Mouse (Mus musculus): ENCODE measurements around the gene Gm20388. TPM values are rescaled to one million over a fixed set of nuclear protein-coding genes. Genes with fewer than 3 reads are reported as not detected.

Gm20388 gene
- total RNA-seq, 2 experiments from 2014 or later = 6.8 to 7.8 TPM

DNA sequence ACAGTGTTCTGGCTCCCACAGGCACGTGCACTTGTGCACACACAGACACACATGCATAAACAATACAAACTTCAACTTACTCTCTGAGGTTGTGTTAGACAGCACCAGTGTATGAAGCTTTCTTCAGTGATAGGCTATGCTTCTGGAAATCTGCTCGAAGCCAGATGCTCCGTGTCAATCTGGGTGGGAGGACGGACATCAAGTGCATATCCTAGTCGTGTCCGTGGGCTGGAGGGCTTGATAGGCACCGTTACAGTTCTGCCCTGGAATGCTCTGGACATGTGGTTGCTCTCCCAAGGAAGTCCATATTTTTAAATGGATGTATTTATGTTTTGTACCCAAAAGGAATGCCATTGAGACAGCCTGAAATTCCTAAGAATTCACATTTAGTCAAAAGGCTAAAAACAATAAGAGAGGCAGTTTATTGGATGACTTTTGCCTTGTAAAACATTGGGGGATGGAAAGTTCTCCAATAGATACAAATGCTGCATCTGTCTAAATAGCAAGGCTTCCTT is 2178.6 kb downstream of the Gm20388 start:
- intact Hi-C loops (cut with DNase I) = no loop called here
- no peak for DNase-seq

- intact Hi-C loops (cut with DNase I) = no loop called here
- DNase-seq = no peak
Observed at GRCm38 (mm10) chr8:122092476-122092875, 2181.8 kb downstream of the Gm20388 start.

DNA sequence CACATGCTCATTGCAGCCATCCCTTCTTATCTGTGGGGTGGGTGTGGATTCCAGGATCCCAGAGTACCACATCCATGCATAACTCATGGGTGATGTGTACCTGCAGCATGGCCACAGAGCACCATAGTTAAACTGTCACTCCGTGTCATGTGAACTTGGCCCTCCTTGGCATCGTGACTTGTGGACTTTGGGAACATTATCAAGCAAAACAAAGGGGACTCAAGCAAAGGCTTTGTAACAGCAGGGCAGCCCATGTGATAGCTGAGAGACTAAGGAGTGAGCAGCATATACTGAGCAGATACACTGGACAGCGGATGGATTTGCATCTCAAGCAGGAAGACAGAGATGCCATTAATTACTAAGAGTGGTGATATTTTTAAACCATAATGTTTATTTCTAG is 2188.1 kb downstream of the Gm20388 start:
- intact Hi-C loops (cut with DNase I) = no loop called here

DNA sequence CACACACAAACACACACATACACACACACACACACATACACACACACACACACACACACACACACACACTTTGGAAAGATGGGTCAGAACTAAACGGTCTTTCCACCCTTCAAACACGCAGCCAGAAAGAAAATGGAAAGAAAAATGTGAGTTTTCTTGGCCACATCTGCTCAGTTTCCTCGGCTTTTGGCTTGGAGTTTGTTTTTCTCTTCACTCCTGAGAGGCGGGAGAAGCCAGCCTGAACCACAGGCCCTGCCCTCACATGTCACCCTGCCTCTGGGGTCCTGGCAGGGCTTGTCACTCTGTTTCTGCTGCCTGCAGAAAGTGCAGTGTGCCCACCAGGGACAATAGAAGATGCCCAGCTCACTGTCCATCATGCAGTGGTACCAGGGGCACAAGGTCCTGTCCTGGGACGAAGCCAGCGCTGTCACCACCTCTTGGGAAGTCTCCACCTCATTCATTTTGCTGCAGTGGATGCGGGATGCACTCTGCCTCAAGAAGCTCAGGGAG is 2189.1 kb downstream of the Gm20388 start:
- no peak for DNase-seq
- intact Hi-C loops (cut with DNase I) = no loop called here

More for the DNA sequence above, 2188.1 kb downstream of the Gm20388 start:
- DNase-seq = no peak

GRCm38 (mm10) chr8:122101816-122102215 is 2191.2 kb downstream of the Gm20388 start:
- DNase-seq = no peak
- intact Hi-C loops (cut with DNase I) = no loop called here

DNA sequence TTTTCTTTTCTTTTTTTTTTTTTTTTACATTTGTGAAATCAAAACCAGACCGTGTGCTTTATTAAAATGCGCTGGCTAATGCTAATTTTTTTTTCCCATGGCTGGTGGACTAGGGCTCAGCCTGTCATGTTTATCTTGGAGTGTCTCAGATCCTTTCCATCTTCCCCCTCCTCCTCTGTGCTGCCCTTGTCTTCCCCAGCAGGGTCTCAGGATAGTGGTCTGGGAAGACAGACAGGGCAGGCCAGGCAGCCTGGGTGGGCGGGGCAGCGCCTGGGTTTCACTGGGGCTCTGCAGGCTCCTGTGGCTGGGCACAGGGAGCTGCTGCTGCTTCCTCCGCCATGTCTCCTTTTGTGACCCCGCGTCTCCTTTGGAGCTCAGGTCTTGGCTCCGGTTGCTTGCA is 2191.6 kb downstream of the Gm20388 start:
- intact Hi-C loops (cut with DNase I) = no loop called here
- DNase-seq = no peak

DNA sequence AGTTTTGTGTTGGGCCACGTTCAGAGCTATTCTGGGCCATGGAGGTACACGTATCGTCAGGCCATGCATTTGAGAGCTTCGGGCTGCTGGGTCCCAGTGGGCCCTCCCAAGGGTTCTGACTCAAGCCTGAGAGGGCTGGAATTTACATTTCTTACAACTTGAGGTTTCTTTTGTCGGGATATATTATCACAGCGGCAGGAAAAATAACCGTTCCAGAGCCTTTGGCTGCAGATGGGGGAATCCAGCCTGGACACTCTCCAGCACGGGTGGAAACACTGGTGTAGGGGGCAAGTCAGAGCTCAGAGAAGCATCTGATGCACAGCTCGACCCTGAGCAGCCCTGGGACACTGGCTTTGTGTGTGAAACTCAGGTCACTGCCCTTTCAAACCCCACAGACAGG is 2192.6 kb downstream of the Gm20388 start:
- intact Hi-C loops (cut with DNase I) = no loop called here
- DNase-seq = no peak

DNA sequence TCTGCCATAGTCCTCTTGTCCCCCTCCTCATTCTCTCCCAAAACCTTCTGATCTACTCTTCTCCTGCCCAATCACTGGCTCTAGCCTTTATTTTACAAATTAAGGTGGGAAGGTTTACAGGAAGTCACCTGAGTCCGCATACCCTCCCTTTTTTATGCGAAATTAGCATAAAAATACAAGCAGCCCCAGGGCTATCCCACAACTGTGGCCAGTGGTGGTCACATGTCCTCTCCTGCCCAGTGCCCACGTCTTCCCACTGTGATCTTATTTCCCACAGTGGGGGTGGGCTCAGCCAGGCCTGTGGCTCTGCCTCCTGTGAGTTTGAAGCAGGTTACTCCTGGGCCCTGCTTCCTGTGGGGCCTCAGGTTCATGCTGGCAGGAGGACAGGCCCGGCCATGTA is 2194.0 kb downstream of the Gm20388 start:
- intact Hi-C loops (cut with DNase I) = no loop called here
- no peak for DNase-seq

DNA sequence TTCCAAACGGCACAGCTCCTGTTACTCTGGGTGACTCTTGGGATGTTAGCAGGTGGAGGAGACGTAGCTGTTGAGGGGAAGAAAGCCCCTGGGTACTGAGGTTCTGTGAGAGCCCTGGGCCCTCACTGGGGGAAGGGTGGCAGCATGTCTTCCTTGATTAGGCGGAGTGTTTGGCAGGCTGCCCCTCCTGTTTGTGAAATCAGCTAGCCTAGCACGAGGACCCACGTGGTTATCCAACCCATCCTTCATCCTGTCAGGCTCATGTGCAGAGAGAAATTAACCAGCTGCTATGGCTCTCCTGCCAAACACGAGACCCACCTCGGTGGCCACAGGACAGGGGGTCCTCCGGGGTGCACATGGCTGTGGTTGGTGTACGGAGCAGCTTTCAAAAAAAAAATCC is 2195.6 kb downstream of the Gm20388 start:
- intact Hi-C loops (cut with DNase I) = no loop called here
- DNase-seq = peak in 1 of 2 experiments; percentile 59

DNA sequence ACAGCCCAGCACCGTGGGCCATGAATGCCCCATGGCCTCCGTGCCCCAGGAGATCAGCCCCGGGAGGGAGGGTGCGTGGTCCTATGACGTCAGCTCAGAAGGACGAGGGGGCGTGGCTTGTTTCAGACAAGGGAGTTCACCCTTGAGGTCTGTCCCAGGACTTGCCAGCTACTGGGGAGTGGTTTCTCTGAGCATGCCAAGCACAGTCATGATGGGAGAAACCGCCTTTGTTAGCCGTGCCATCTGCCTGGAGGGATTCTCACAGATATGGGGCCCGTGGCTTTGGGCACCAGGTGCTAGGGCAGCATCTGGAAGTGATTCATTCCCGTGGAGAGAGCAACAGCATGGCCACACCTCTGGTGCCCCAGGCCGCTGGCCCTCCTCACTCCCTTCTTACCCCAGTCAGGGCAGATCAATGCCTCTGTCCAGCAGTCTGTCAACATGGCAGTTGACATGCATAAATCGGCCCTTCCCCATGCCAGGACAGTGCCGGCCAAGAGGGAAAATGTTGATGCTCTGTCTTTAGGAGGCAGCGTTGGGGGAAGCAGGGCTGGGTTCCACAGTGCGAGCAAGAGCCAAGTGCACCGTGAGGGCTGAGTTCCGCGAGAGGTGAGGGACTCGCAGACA is 2199.7 kb downstream of the Gm20388 start:
- intact Hi-C loops (cut with DNase I) = no loop called here
- DNase-seq = no peak

DNA sequence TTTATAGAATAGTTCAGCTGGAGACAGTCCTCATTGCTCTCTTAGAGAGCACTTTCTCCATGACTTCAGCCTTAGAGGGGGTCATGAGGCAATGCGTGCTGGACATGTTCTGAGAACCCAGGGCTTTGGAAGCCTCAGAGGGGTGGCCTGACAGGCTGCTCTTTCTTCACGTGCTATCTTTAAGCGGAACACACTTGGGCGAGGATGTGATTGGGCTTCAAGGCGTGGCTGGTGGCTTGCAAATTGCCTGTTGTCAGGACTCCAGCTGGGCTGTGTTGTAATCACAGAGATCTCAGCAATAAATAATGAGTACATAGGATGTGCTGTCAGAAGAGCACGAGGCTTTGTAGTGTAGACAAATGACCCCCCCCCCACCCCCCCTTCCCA is 2200.2 kb downstream of the Gm20388 start:
- peak in 1 of 2 experiments; percentile 43 for DNase-seq
- intact Hi-C loops (cut with DNase I) = no loop called here

DNA sequence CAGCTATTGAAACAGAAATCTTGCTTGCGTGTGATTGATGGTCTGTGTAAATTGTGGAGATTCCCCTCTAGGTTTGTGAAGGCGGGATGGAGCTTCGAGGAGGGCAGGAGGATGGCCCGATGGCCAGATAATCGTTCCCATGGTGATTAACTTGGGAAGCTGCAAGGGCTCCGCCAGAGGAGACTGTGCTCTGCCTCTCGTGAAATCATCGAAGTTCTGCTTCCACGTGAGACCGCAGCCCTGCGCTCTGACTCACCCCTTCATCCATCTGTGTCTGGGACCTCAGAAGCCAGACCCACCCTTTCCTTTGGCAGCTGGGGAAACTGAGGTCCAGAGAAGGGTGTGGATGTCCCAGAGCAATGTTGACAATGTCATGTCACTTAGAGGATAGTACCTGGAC is 2201.1 kb downstream of the Gm20388 start:
- intact Hi-C loops (cut with DNase I) = no loop called here
- peak in 1 of 2 experiments; percentile 34 for DNase-seq

GRCm38 (mm10) chr8:122112264-122112965 is 2201.8 kb downstream of the Gm20388 start:
- intact Hi-C loops (cut with DNase I) = no loop called here
- DNase-seq = peak in 1 of 2 experiments; percentile 49

DNA sequence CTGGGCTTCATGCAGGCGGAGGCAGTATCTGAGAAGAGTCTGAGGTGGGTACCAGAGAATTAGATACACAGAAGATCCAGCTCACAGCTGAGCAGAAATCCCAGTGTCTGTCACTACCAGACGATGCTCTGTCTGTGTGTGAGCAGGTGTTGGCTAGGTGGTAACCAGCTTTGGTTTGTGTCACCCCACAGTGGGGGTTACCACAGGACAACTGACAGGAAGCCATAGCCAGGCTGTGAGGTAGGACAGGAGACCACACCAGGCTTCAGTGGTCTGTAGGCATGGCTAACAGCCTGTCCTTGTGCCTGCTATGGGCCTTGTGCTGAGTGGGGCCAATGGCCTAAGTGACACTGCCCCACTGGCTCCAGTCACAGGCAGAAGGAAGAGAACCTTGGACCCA is 2204.2 kb downstream of the Gm20388 start:
- intact Hi-C loops (cut with DNase I) = no loop called here
- DNase-seq = no peak

GRCm38 (mm10) chr8:122116716-122117357 is 2206.2 kb downstream of the Gm20388 start:
- intact Hi-C loops (cut with DNase I) = no loop called here
- no peak for DNase-seq

DNA sequence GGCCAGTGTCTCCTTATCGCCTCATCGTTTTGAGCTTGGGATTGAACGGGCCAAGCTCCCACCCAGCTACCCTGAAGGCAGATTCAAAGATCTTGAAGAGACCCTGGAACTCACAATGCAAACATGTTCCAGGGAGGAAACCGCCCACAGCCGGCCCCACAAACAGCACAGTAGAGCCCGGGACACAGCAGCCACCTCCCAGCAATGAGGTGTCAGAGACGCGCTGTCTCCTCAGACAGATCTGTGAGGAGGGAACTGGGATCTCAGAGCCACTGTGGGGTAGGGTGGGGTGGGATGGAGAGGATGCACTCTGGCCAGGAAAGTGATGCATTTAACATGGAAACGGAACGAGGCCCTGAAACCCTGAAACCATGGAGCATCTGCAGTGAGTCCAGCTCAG is 2207.5 kb downstream of the Gm20388 start:
- no peak for DNase-seq
- intact Hi-C loops (cut with DNase I) = no loop called here

DNA sequence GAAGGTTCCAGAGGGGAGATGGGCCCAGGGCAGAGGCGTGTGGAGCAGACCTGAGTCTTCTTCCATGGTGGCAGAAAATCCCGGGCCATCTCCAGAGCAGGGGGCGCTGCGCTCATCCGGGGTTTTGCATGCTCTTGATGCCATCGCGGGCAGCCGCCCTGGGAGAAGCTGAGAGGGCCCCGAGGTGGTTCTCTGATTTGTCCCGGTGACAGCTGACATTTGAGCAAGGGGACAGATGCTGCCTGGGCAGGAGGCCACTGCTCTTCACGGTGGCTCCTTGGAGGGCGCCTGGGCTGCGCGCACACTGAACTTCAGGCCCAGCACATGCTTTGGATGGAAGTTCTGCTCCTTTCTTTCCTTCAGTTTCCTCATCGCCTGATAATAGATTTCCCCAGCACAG is 2207.9 kb downstream of the Gm20388 start:
- peak; percentile 44 to 53 for DNase-seq
- intact Hi-C loops (cut with DNase I) = no loop called here

- intact Hi-C loops (cut with DNase I) = no loop called here
- DNase-seq = no peak
Observed at GRCm38 (mm10) chr8:122124326-122124725, 2213.7 kb downstream of the Gm20388 start.

GRCm38 (mm10) chr8:122126659-122127058 is 2216.0 kb downstream of the Gm20388 start:
- intact Hi-C loops (cut with DNase I) = no loop called here
- DNase-seq = no peak

GRCm38 (mm10) chr8:122134121-122134529 is 2223.5 kb downstream of the Gm20388 start:
- intact Hi-C loops (cut with DNase I) = no loop called here
- no peak for DNase-seq

DNA sequence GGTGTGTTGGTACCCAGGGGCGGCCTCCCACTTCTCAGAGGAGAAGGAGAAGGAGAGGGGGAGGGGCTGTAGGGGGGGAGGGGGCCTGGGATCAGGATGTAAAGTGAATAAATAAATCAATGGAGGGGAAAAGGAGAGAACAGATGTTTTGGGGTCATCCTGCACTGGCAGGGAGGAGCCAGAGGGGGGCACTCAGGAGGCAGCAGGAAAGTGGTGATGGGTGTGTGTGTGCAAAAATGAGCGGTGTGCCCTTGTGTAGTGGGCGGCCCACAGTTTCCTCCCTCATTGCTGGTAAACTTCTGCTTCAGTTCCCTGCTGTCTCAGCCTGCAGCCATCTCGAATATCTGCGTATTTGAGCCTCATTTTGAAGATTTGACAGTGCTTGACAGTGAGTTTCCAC is 2224.9 kb downstream of the Gm20388 start:
- no peak for DNase-seq
- intact Hi-C loops (cut with DNase I) = loop anchor here (5.0 kb wide), 1 partner anchor 138 kb away; no protein-coding TSS in a partner anchor
